Mouse (Mus musculus) ovary, postnatal 14 days (tissue): ENCODE measurements around the gene Kpna3.
A peak's percentile ranks its signal among the peaks of the same experiment; 100 is the strongest.

Experiments used
- DNase-seq: peaks from one replicate; pipeline ENCODE4 v3.0.0; 2022; ENCODE audit warnings: low spot score

Gene Kpna3

GRCm38 (mm10) chr14:61316861-61317260 lies 122.8 kb downstream of the Kpna3 start:
- DNase-seq, result peak; percentile 24
